Comparison of ENCODE assay signal across 23 mouse cellular contexts in the genomic region with DNA sequence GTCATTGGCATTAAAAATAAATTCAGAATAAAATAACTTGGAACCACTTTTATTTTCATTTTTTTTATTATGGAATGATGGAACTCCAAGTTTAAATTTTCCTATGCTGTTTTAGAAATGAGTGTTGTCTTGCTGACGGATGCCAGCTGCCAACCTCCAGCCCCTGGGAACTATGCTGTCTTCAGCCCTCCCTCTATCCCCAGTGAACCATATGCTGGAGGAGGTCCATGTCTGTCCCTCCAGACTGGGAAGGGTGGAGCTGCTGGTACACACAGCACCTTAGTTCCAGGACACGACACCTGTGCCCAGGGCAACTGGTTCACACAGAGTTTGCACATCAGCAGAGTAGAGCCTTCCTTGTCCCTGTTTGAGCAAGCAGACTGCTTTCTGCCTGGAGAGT. TPM values are rescaled to one million over a fixed set of nuclear protein-coding genes. Genes with fewer than 3 reads are reported as not detected.
A peak's percentile ranks its signal among the peaks of the same experiment; 100 is the strongest.
DNase-seq lines count a peak whose midpoint lies in the region; ATAC-seq and TF ChIP-seq lines count a peak whose summit lies in the region.
"Had no signal": no experiment of that assay in that cellular context is flagged by ENCODE, and none has a peak within 500 bp of the region (broad histone marks: within the 10 kb centered on the region; RNA-seq: fewer than 3 reads in every experiment).

No protein-coding gene starts in this region.

- H3K9ac ChIP-seq in kidney, postnatal 0 days (ENCODE audit: low read depth, low read length) = no peak overlapping the region
- H3K9ac ChIP-seq in kidney, embryonic 14.5 days (ENCODE audit: low read depth, low read length) = no peak overlapping the region
- H3K9ac ChIP-seq in intestine, embryonic 15.5 days = no peak overlapping the region
- H3K9ac ChIP-seq: forebrain, embryonic 15.5 days; heart, embryonic 13.5 days; lung, embryonic 15.5 days; midbrain, embryonic 12.5 days; neural tube, embryonic 15.5 days had no signal

- 66% methylated on average over 2 of the region's 2 CpGs for WGBS in kidney, postnatal 0 days
- WGBS in kidney, embryonic 14.5 days = 75% methylated on average over 2 of the region's 2 CpGs
- WGBS in intestine, embryonic 15.5 days = 61% methylated on average over 2 of the region's 2 CpGs

- H3K4me1 ChIP-seq in kidney, postnatal 0 days (replicated peaks; ENCODE audit: insufficient read depth, low read length) = no peaks in the 10 kb centered on the region
- no peaks in the 10 kb centered on the region for H3K4me1 ChIP-seq in kidney, embryonic 14.5 days (ENCODE audit: control insufficient read depth, insufficient read depth, low read length)
- peaks cover 24% of the 10 kb centered on the region for H3K4me1 ChIP-seq in megakaryocyte, embryonic 14.5 days
- 0 out of 2 replicates have a peak, but pooled peaks cover 2% of the 10 kb centered on the region for H3K4me1 ChIP-seq in intestine, embryonic 15.5 days (replicated peaks)
- H3K4me1 ChIP-seq: forebrain, embryonic 15.5 days; heart, embryonic 13.5 days; midbrain, embryonic 12.5 days; neural tube, embryonic 15.5 days had no signal

- peak; percentile 75 for ATAC-seq in frontal cortex, adult (ENCODE audit: low TSS enrichment)
- no peak; the same call in 1 of the 2 replicates for ATAC-seq in kidney, postnatal 0 days (replicated peaks; ENCODE audit: low FRiP score, low read depth)
- no peak for ATAC-seq in kidney, embryonic 14.5 days (ENCODE audit: low FRiP score, low TSS enrichment)
- no peak for ATAC-seq in megakaryocyte, adult 5-6 weeks (ENCODE audit: poor library complexity, severe bottlenecking)
- peak; percentile 76 for ATAC-seq in intestine, embryonic 15.5 days
- no peak for ATAC-seq in granulocyte monocyte progenitor cell, adult 5-6 weeks (replicated peaks; ENCODE audit: poor library complexity, severe bottlenecking)
- ATAC-seq: forebrain, embryonic 15.5 days had no signal

- H3K4me2 ChIP-seq in kidney, postnatal 0 days (ENCODE audit: low read length) = no peak overlapping the region
- H3K4me2 ChIP-seq in kidney, embryonic 14.5 days (replicated peaks; ENCODE audit: low read depth, low read length) = no peak overlapping the region
- no peak overlapping the region for H3K4me2 ChIP-seq in intestine, embryonic 15.5 days (replicated peaks)
- H3K4me2 ChIP-seq: forebrain, embryonic 15.5 days; heart, embryonic 13.5 days; lung, embryonic 15.5 days; midbrain, embryonic 12.5 days; neural tube, embryonic 15.5 days had no signal

- no peak for DNase-seq in frontal cortex, postnatal 10 days (ENCODE audit: low spot score in 2 of 2)
- DNase-seq in kidney, postnatal 0 days (ENCODE audit: low spot score) = peak; percentile 58
- DNase-seq: cerebellum, adult 11 months; cerebellum, postnatal 25 days; left cerebral cortex, postnatal 4 days; right cerebral cortex, postnatal 4 days; thymus, adult 2 months had no signal

- TF ChIP-seq CTCF in kidney, postnatal 0 days (IDR thresholded peaks at IDR 0.05; ENCODE audit: low read depth) = no peak

- H3K27ac ChIP-seq in kidney, postnatal 0 days = no peak overlapping the region
- H3K27ac ChIP-seq in kidney, embryonic 14.5 days (ENCODE audit: low read depth, low read length) = no peak overlapping the region
- no peak overlapping the region for H3K27ac ChIP-seq in intestine, embryonic 15.5 days
- H3K27ac ChIP-seq: forebrain, embryonic 15.5 days; heart, embryonic 13.5 days; lung, embryonic 15.5 days; midbrain, embryonic 12.5 days; neural tube, embryonic 15.5 days had no signal

- no peaks in the 10 kb centered on the region for H3K9me3 ChIP-seq in kidney, postnatal 0 days (replicated peaks; ENCODE audit: low read length)
- H3K9me3 ChIP-seq in kidney, embryonic 14.5 days (ENCODE audit: control insufficient read depth, low read length) = no peaks in the 10 kb centered on the region
- H3K9me3 ChIP-seq in megakaryocyte, embryonic 14.5 days = peaks cover 22% of the 10 kb centered on the region
- no peaks in the 10 kb centered on the region for H3K9me3 ChIP-seq in intestine, embryonic 15.5 days
- H3K9me3 ChIP-seq: forebrain, embryonic 15.5 days; heart, embryonic 13.5 days; lung, embryonic 15.5 days; midbrain, embryonic 12.5 days; neural tube, embryonic 15.5 days had no signal

- H3K36me3 ChIP-seq in kidney, postnatal 0 days (ENCODE audit: insufficient read depth, low read length) = no peaks in the 10 kb centered on the region
- H3K36me3 ChIP-seq in kidney, embryonic 14.5 days (ENCODE audit: control insufficient read depth, insufficient read depth, low read length) = no peaks in the 10 kb centered on the region
- peaks cover 22% of the 10 kb centered on the region for H3K36me3 ChIP-seq in megakaryocyte, embryonic 14.5 days (replicated peaks; ENCODE audit: low read length)
- H3K36me3 ChIP-seq in intestine, embryonic 15.5 days = no peaks in the 10 kb centered on the region
- H3K36me3 ChIP-seq: forebrain, embryonic 15.5 days; heart, embryonic 13.5 days; lung, embryonic 15.5 days; midbrain, embryonic 12.5 days; neural tube, embryonic 15.5 days had no signal

- no peak overlapping the region for H3K4me3 ChIP-seq in kidney, postnatal 0 days (replicated peaks; ENCODE audit: low read depth, low read length)
- H3K4me3 ChIP-seq in kidney, embryonic 14.5 days (ENCODE audit: low read length) = no peak overlapping the region
- H3K4me3 ChIP-seq in megakaryocyte, embryonic 14.5 days (replicated peaks) = peak overlapping the region; percentile 47
- H3K4me3 ChIP-seq in intestine, embryonic 15.5 days (replicated peaks) = no peak overlapping the region
- H3K4me3 ChIP-seq: forebrain, embryonic 15.5 days; heart, embryonic 13.5 days; lung, embryonic 15.5 days; midbrain, embryonic 12.5 days; neural tube, embryonic 15.5 days had no signal

- no peaks in the 10 kb centered on the region for H3K27me3 ChIP-seq in kidney, postnatal 0 days (ENCODE audit: insufficient read depth, low read length)
- H3K27me3 ChIP-seq in kidney, embryonic 14.5 days (ENCODE audit: control insufficient read depth, insufficient read depth, low read length) = no peaks in the 10 kb centered on the region
- no peaks in the 10 kb centered on the region for H3K27me3 ChIP-seq in megakaryocyte, embryonic 14.5 days (replicated peaks)
- H3K27me3 ChIP-seq in intestine, embryonic 15.5 days (replicated peaks) = no peaks in the 10 kb centered on the region
- H3K27me3 ChIP-seq: CH12.LX; forebrain, embryonic 15.5 days; heart, embryonic 13.5 days; lung, embryonic 15.5 days; midbrain, embryonic 12.5 days; neural tube, embryonic 15.5 days had no signal

RNA-seq across cellular contexts. Expression of a gene that starts 22.4 kb away (rescaled TPM):
- polyA plus RNA-seq in kidney, postnatal 0 days (2015; fragmentation: Nextera tagmentation; extraction: Ambion mirVana) = not detected in 2 replicates
- not detected in 2 replicates for polyA plus RNA-seq in kidney, embryonic 14.5 days (2014; fragmentation: Nextera tagmentation; extraction: Ambion mirVana)
- not detected in 2 replicates for polyA plus RNA-seq in megakaryocyte, embryonic 14.5 days (2012; ENCODE audit: insufficient read depth, low replicate concordance)
- total RNA-seq in megakaryocyte, adult 5-6 weeks (2015) = 0.25 and 0.38 TPM in 2 replicates
- total RNA-seq in megakaryocyte, adult 5-6 weeks (2017) = 0.29 and 0.33 TPM in 2 replicates
- 0.54 and 0.57 TPM in 2 replicates for polyA plus RNA-seq in intestine, embryonic 15.5 days (2015; fragmentation: Nextera tagmentation; extraction: Ambion mirVana)
- 0.80 and 0.98 TPM in 2 replicates for total RNA-seq in granulocyte monocyte progenitor cell, adult 5-6 weeks (2014; fragmentation: Nextera tagmentation)
- total RNA-seq in granulocyte monocyte progenitor cell, adult 5-6 weeks (2017) = 0.22 and 0.41 TPM in 2 replicates
- total RNA-seq: CH12.LX; gastrocnemius, adult 18-20 months; layer of hippocampus, adult 18-20 months; left cerebral cortex, adult 18-20 months; left cerebral cortex, postnatal 4 days; liver, adult 2 months had no signal
- polyA plus RNA-seq: liver, adult 2 months had no signal

Comparison
In these comparisons a context has a peak if more than half of its experiments do, and no peak if none do; other contexts are left out.
1. ATAC-seq: peak in frontal cortex, adult (single experiment) and intestine, embryonic 15.5 days (single experiment); none in kidney, postnatal 0 days (single experiment), kidney, embryonic 14.5 days (single experiment), megakaryocyte, adult 5-6 weeks (single experiment) and granulocyte monocyte progenitor cell, adult 5-6 weeks (single experiment).